Mouse (Mus musculus) layer of hippocampus, adult 18-20 months (tissue): ENCODE measurements around the gene AU018091. TPM values are rescaled to one million over a fixed set of nuclear protein-coding genes. Genes with fewer than 3 reads are reported as not detected.
"Not testable (repeated sequence)": the region's sequence is repeated elsewhere in the genome, so short reads cannot be mapped to it uniquely, and the experiment has no call there.

Experiments
- DNase-seq, 2 experiments: peaks; one replicate each; pipeline ENCODE4 v3.0.0; 2022; ENCODE audit warnings: low spot score in 2 of 2
- microRNA-seq, 2 experiments: library from miRNA; unstranded; fragments of <30 nt; microRNA quantifications; one replicate each; pipeline ENCODE4 v1.2.0; 2021
- total RNA-seq, 2 experiments: library from RNA; stranded (reverse); gene quantifications; 2 replicates each; pipeline ENCODE4 v1.2.3; 2021

AU018091 gene
- total RNA-seq, 2 experiments from 2014 or later: not detected

DNA sequence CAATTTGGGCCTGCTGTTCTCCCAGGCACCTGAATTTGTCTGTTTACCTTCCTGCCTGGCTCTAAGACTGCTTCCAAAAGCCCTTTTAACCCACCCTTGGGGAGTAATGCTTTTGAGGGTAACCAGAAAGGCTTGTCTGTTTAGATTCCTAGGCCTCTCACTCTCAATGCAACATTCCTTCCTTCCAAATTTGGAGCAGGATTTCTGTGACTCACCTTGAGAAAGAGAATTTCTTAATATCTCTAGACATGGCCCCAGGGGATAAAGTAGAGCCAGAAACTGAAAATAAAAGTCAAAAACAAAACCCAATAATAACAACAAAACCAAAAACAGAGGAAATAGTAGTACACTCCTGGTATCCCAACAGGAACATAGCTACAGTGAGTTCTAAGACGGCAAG lies 707 bp downstream of the AU018091 start:
- DNase-seq: no peak

DNA sequence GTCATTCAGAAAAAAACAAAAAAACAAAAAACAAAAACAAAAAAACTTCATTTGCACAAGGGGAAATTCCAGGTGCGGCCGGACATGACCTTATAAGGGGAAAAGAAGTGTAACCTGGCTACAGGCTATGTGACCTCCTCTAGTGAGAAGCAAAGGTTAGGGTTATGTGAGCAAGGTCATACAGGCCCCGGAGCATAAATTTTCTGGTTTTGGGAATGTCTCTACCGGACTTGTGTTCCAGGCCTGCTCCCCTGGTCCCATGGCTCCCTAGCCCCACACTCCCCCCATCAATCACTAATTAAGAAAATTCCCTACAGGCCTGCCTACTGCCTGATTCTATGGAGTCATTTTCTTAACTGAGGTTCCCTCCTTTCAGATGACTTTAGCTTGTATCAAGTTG lies 2.7 kb downstream of the AU018091 start:
- no peak for DNase-seq

DNA sequence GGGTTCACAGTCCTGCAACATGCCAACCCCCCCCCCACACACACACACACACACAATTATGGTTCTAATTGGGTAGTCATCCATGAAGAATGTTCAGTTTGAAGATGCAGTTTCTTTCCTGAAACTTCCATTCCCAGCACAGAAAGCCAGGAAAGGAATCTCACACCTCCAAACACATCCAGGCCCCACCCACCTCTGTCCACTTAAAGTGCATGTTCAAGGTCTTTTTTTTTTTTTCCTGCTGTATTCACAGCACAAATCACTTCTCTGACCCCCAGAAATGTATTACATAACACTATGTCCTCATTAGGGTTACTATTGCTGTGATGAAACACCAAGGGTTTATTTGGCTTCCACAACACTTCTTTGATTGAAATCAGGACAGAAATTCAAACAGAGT lies 4.0 kb downstream of the AU018091 start:
- no peak for DNase-seq

DNA sequence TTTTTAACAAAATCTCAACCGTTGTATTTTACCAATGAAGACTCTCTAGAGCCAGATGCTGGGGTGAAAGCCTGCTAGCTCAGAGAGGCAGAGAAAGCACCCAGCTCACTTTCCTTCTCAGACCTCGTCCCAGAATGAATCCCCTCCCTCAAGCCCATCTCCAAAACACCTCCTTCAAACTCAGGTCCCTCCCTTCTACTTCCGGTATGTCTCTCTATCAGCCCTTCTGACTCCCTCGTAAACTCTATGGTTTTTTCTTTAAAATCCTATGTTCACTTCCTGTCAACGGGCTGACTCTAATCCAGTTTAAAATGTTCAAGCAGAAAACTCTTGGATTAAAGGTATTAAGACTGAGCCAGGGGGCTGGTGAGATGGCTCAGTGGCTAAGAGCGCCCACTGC lies 4.6 kb downstream of the AU018091 start:
- no peak for DNase-seq

DNA sequence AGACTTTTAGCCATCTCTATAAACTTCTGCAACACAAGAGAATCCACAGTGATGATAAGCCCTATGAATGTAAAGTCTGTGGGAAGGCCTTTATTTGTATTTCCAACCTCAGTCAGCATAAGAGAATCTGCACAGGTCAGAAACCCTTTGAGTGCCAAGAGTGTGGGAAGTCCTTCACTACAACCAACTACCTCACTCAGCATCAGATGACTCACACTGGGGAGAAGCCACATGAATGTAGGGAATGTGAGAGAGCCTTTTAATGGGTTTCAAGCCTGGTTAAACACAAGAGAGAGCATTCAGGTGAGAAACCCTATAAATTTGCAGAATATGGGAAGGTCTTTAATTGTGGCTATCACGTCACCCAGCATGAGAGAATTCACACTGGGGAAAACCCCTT lies 18.6 kb downstream of the AU018091 start:
- DNase-seq: no peak

DNA sequence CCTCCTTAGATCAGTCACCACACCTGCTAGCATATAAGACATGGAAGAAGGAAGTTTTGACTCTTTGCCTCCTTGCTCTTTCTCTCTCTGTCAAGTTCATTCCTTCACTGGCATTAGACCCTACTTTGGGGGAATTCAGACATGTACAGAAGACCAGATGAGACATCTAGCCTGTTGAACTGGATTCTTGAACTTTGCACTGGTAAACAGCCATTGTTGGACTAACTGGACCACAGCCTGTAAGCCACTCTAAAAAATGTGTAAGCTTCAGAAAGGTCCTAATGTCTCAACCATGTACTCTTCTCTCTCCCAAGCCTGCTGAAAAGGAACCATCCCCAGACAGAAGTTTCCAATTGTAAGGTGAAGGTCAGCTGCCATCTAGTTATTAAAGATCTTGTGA lies 22.9 kb downstream of the AU018091 start:
- DNase-seq: no peak

DNA sequence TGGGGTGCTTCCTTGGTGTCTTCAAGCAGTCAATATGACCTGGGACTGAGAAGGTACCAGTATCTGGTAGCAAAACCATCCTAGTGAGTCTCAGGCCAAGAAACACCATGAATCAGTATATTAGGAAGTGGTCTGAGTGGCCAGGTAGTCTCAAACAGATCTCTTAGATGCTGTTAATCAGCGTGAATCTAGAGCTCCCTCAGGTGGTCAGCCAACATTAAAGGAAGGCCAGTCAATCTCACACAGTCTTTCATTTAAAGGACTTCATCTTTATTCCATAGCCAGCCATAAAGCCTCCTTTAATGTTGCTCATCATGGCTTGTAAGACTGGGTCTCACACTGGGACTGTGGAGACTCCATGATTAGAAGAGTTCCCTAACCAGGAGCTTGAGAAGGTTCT lies 25.7 kb downstream of the AU018091 start:
- no peak for DNase-seq

DNA sequence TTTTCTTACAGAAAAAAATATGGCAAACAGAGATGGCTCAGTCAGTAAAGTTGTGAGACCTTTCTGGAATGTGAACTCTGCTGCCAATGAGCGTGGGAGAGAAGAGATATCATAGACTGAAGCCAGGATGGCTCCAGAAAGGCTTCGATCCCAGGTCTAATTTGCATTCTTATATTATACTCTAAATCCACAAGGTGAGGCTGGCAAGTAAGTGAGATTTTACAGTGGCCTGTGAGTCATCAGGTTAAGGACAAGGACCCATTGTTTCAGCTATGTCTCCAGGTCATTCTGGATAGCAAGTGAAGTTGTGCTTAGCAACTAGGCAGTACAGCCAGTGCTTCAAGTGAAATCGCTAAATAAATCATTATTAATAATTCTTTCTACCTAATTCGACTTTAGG lies 33.4 kb downstream of the AU018091 start:
- no peak for DNase-seq

DNA sequence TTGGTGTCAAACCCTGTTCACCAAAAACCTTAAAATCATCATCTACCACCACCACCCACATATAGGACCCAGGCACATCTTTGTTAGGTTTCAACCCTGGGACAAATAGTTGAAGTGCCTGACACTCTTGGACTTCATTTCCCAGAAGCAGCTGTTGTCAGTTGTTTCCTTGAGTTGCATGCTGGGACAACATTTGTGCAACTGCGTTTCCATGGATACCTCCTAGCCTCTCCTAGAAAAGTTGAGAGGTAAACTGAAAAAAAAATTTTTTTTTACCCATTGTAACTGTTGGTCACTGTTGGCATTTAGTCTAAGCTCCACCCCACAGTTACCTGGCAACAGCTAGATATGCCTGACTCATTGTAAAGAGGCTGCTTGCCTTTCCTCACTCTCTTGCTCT lies 34.3 kb downstream of the AU018091 start:
- DNase-seq: no peak

DNA sequence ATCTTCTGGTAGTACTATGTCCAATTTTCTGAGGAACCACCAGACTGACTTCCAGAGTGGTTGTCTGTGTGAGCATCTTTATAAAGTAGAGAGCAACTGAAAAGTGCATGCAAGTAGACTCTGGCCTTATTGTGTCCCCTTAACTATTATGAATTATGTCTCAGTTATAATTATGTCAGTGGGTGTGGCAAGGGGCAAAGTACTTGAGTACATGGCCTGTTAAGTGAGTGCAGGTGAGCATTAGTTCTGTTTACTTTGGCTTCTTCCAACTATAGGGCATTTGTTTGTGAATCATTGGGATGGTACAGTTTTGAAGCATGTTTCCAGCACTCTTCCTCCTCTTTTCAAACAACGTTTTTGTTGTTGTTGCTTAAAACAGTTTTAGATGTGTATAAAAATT lies 38.7 kb downstream of the AU018091 start:
- no peak for DNase-seq

DNA sequence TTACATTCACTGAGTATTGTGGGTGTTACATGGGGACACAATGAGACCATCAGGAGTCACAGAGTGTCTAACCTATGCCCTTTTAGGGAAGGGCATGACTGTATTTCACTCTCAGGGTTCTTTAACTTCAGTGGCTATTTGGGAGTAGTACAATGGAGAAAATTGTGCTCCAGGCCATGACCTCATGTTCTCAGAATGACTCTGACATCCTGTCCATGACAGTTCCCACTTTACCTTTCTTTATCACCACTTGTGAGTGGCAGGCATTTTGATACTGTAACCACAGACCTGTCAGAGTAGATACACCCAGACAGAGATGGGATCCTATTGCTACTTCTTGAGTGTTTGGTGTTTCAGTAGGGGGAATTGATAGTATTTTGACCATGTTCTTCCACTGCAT lies 40.4 kb downstream of the AU018091 start:
- not testable (repeated sequence) for DNase-seq

DNA sequence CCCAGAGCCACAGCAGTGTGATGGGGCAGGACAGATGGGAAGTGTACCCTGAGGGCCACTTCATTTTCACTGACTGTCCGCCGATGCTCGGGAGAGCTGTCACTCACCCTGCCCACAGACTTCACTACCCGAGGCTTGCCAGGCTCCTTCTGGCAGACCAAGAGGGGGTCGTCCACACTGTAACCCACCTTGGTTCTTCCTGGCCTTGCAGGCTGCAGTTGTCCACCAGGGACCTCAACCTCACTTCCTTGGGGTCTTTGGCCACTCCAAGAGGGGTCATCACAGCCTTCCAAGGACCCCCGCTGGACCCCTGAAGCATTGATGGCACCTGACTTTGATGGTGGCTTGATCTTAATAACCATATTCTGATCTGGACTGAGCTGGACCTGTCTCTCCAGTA lies 57.8 kb downstream of the AU018091 start:
- not testable (repeated sequence) for DNase-seq

DNA sequence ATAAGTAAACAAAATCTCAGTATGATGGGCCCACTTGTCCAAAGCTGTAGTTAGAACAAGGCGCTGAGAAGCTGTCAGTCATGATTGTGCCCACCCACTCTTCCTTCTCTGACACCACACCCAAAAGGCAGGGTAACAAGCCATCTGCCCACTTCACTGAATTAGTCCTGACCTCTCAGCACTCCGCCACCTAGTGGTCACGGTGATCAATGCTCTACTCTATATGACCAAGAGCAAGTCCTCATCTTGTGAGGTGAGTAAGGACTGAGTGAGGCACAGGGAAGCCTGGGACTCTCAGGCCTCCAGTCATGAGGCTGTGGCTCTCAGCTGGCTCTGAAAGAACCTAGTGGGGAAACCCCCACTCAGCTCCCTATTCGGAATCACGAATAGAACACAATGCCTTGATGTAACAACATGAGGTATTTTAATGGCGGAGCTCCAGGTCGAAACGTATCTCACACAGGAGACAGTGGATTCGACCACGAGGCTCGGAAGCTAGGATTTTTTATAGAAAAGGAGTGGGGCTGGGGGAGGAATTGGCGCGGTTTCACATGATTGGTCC lies 62.4 kb downstream of the AU018091 start:
- DNase-seq: not testable (repeated sequence)

Small RNAs within 50 kb of the gene (microRNA-seq; reads per million reads assigned to microRNA genes)
- gene Mir290a (0 reads per million in 2 experiments), gene Mir290b (0 reads per million in 2 experiments), gene Mir291a (0 reads per million in 2 experiments), gene Mir292 (0 reads per million in 2 experiments), gene Mir292b (0 reads per million in 2 experiments)

Other genes starting within 250 kb of the AU018091 start
- gene Nlrp12, start 80.5 kb upstream of the AU018091 start, total RNA-seq: under 1 TPM in 1 of 2 experiments, not detected in 1; 0.05 TPM
- gene Myadm, start 119.9 kb upstream of the AU018091 start, total RNA-seq: 10 to 100 TPM; 55.4 to 56.7 TPM
- 100 to 1,000 TPM; 486 to 548 TPM for gene Prkcg, start 120.0 kb upstream of the AU018091 start, total RNA-seq
- gene Cacng7, start 163.8 kb upstream of the AU018091 start, total RNA-seq: 100 to 1,000 TPM; 134 to 148 TPM
- 100 to 1,000 TPM; 368 to 411 TPM for gene Cacng8, start 221.5 kb upstream of the AU018091 start, total RNA-seq